Mouse (Mus musculus): ENCODE measurements at regions not wholly inside any gene's neighbourhood (a gene's known extent, or its start where the extent isn't known, plus 50 kb on each side); places are given as distances from the start of the nearest gene placed in this dataset.

- no peak for TF ChIP-seq CTCF (IDR thresholded peaks at IDR 0.05; ENCODE audit: low read depth, low read length)
- TF ChIP-seq POLR2A (IDR thresholded peaks at IDR 0.05; ENCODE audit: insufficient read depth, low read length) = no peak
- no peak for TF ChIP-seq EP300 (IDR thresholded peaks at IDR 0.05; ENCODE audit: insufficient read depth, low read depth, low read length)
Measured at GRCm38 (mm10) chr12:109398951-109399350, 53.7 kb upstream of the Dlk1 start.
